ENCODE assay signal across 9 mouse cellular contexts in the genomic region with DNA sequence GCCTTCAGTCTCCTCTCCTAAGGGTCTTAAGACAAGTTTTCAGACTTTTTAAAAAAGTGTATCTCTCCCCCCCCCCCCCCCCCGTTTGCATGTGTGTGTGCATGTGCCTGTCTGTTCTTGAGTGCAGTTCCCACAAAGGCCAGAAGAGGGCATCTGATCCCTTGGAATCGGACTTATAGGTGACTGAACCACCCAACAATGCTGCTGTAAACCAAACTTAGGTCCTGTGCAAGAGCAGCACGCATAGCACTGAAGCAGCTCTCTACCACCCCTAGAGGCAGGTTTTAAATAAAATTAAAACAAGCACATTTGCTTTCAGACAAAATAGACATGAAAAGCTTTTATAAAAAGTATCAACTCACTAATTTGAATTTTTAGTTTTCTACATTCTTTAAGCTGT. TPM values are rescaled to one million over a fixed set of nuclear protein-coding genes. Genes with fewer than 3 reads are reported as not detected.
DNase-seq lines count a peak whose midpoint lies in the region; ATAC-seq and TF ChIP-seq lines count a peak whose summit lies in the region.
"Had no signal": no experiment of that assay in that cellular context is flagged by ENCODE, and none has a peak within 500 bp of the region (broad histone marks: within the 10 kb centered on the region; RNA-seq: fewer than 3 reads in every experiment).

No protein-coding gene starts in this region.

- no peaks in the 10 kb centered on the region for H3K9me3 ChIP-seq in E14TG2a.4 (ENCODE audit: low read length)
- no peaks in the 10 kb centered on the region for H3K9me3 ChIP-seq in limb, embryonic 11.5 days (ENCODE audit: control insufficient read depth, low read length)
- H3K9me3 ChIP-seq: limb, embryonic 15.5 days had no signal

- peak; percentile 42 for TF ChIP-seq CTCF in E14TG2a.4 (conservative IDR thresholded peaks at IDR 0.05; ENCODE audit: low read length)

- H3K36me3 ChIP-seq in E14TG2a.4 (ENCODE audit: insufficient read depth, low read length): no peaks in the 10 kb centered on the region
- no peaks in the 10 kb centered on the region for H3K36me3 ChIP-seq in limb, embryonic 11.5 days (ENCODE audit: control insufficient read depth, insufficient read depth, low read length)
- H3K36me3 ChIP-seq: limb, embryonic 15.5 days had no signal

- WGBS in limb, embryonic 11.5 days: 25% methylated on average over 3 of the region's 3 CpGs

- H3K27me3 ChIP-seq in E14TG2a.4 (ENCODE audit: insufficient read depth, low read length): peaks cover 32% of the 10 kb centered on the region
- H3K27me3 ChIP-seq in limb, embryonic 11.5 days (ENCODE audit: control insufficient read depth, insufficient read depth, low read length): no peaks in the 10 kb centered on the region
- H3K27me3 ChIP-seq: limb, embryonic 15.5 days had no signal

- H3K4me1 ChIP-seq in E14TG2a.4 (replicated peaks; ENCODE audit: low read depth, low read length): no peaks in the 10 kb centered on the region
- no peaks in the 10 kb centered on the region for H3K4me1 ChIP-seq in limb, embryonic 11.5 days (ENCODE audit: control insufficient read depth, insufficient read depth, low read length)
- H3K4me1 ChIP-seq: limb, embryonic 15.5 days had no signal

- H3K4me2 ChIP-seq in limb, embryonic 11.5 days (ENCODE audit: low read depth, severe bottlenecking): no peak overlapping the region
- H3K4me2 ChIP-seq: limb, embryonic 15.5 days had no signal

- H3K4me3 ChIP-seq in E14TG2a.4 (replicated peaks; ENCODE audit: low read length): no peak overlapping the region
- H3K4me3 ChIP-seq in limb, embryonic 11.5 days (ENCODE audit: low read depth, low read length): no peak overlapping the region
- H3K4me3 ChIP-seq: limb, embryonic 15.5 days had no signal

- DNase-seq in layer of hippocampus, adult 11-12 months (ENCODE audit: low spot score): peak; percentile 57
- DNase-seq in layer of hippocampus, adult 9-10 months (ENCODE audit: low spot score): no peak
- peak; percentile 92 for DNase-seq in ZHBTc4 (ENCODE audit: low read depth, low spot score)
- DNase-seq in embryo, embryonic 11.5 days (ENCODE audit: low read depth, low spot score): peak; percentile 46
- peak; percentile 69 for DNase-seq in limb, embryonic 11.5 days (ENCODE audit: low spot score)
- peak; percentile 85 for DNase-seq in testis, postnatal 10 days (ENCODE audit: low spot score)

- no peak overlapping the region for H3K9ac ChIP-seq in limb, embryonic 11.5 days (ENCODE audit: low read length)
- H3K9ac ChIP-seq: limb, embryonic 15.5 days had no signal

- no peak for ATAC-seq in limb, embryonic 11.5 days (ENCODE audit: insufficient number of reproducible peaks, low FRiP score, low TSS enrichment, low read depth)
- ATAC-seq in inflammation-experienced regulatory T-cells, adult 6 months: no peak

- H3K27ac ChIP-seq in limb, embryonic 11.5 days (replicated peaks; ENCODE audit: low read depth, low read length): no peak overlapping the region
- H3K27ac ChIP-seq: limb, embryonic 15.5 days had no signal

RNA-seq across cellular contexts. Expression of a gene that starts 33.9 kb away (rescaled TPM):
- 8.6 and 8.7 TPM in 2 replicates for polyA plus RNA-seq in limb, embryonic 11.5 days (2014; fragmentation: Nextera tagmentation; extraction: Ambion mirVana)
- not detected for polyA plus RNA-seq in inflammation-experienced regulatory T-cells, adult 6 months (2017; shearing (Covaris generic))
